Mouse (Mus musculus) cerebellum, adult 11-12 months (tissue): ENCODE results near the gene Twf2.

Source experiments
- DNase-seq: peaks from one replicate; pipeline ENCODE4 v3.0.0; 2022

The Twf2 gene

DNA sequence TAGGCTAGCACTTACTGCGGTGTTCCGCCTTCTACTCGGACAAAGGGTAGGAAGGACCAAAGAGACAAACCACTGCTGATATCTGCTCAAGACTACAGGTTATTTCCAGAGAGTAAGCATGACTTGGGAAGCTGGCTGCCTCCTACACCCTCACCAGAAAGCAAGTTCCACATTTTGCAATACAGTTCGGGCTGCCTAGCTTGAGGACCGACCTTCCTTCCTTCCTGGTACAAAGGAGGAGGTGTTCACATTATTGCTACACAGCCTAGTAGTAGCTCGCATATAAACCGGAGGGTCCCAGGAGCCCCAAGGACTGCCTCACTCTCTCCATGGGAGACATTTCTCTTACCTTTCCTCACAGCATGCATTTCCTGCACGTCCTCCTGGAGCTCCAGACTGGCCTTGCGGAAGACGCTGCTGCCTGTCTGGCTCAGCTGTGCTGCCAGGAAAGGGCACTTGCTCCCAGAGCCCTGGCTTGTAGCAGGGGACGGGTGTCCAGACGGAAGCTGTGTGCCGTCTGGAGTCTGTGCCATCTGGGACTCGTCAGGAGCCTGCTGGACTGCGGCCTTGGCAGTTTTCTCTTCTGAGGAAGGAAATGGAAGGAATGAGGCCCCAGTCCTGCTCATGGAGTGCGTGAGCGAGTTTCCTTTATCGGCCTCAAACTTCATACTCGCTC is 40.0 kb downstream of the Twf2 start:
- peak; percentile 92 for DNase-seq

DNA sequence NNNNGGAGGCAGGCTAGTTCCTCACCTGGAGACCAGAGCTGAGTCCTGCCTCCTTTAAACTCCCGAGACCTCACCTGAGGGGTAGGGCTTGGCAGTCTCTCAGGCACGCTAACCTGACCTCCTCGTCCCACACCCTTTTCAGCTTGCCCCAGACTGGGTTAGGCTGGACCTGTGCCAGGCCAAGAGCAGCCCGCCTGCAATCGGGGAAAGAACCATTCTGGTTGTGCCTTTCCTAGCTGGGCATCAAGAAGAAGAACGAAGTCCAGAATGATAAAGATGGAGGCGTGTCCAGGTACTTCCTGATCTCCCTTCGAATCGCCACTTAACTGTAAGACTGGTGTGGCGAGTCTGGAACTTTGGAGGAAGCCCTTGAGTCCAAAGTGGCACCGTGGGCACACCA is 46.6 kb downstream of the Twf2 start:
- peak; percentile 54 for DNase-seq

DNA sequence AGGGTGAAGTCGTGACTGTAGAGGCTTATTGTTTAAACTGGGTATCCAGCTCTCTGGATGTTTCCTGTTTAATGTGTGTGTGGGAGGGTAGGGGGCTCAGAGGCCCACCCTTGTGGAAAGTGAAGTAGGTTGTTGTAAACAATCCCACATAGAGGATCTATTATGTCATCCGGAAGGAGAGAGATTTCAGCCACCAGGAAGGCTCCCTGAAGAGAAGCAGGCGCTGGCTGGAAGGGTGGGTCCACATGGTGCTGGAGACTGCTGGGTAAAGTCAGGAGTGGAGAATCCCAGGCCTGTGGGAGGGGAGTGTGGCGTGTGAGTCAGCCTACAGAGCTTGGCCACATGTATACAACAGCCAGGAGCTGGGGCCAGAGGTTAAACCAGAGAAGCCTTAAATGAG is 47.3 kb downstream of the Twf2 start:
- DNase-seq: no peak

- no peak for DNase-seq
Measured at GRCm38 (mm10) chr9:106251066-106251465, 48.2 kb downstream of the Twf2 start.

GRCm38 (mm10) chr9:106254001-106254400 is 51.1 kb downstream of the Twf2 start:
- DNase-seq: no peak

GRCm38 (mm10) chr9:106258412-106258811 is 55.5 kb downstream of the Twf2 start:
- no peak for DNase-seq

GRCm38 (mm10) chr9:106258990-106259389 is 56.1 kb downstream of the Twf2 start:
- DNase-seq: no peak

DNA sequence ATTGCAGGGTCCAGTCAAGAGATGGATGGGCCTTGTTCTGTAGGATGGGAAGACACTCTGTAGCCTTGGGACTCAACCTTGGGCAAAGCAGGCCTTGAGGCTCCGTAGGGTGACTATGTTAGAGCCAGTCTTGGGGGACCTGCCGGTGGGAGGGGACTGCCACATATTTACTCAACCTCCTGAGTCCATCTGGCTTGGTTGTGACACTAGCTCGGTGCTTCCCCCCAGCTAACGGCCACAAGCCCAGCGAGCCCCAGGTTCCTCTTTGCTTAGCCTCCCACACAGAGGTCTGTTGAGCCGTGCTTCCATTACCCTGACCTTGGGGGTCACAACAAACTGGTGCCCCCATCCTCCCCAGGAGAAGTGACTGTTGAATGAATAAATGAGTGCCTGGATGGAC is 58.1 kb downstream of the Twf2 start:
- DNase-seq: no peak

DNA sequence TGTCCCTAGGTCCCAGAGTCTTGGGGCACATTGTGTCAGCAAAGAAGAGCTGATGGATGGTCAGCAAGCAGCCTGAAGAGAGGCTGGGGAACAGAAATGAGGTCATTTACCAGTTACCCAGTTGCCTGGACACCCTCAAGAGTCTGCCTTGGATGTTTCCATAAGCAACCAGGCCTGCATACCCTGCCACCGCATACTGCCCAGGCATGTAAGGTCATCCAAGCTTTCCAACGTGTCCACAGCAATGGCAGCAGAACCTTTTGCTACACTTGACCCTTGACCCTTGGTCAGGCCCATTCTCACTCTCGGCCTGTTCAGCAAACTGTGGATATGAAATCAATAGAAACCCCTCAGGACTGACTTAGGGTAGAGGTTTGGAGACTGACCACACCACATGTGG is 58.6 kb downstream of the Twf2 start:
- DNase-seq: no peak

- DNase-seq: no peak
Measured at GRCm38 (mm10) chr9:106262075-106262474, 59.2 kb downstream of the Twf2 start.

GRCm38 (mm10) chr9:106263381-106263924 is 60.5 kb downstream of the Twf2 start:
- no peak for DNase-seq
